Mouse (Mus musculus): ENCODE data around the gene Gm4756. TPM values are rescaled to one million over a fixed set of nuclear protein-coding genes. Genes with fewer than 3 reads are reported as not detected.
"Not testable (repeated sequence)": the region's sequence is repeated elsewhere in the genome, so short reads cannot be mapped to it uniquely, and the experiment has no call there.

Gm4756 gene
- total RNA-seq (2021) = not detected

- DNase-seq (ENCODE audit: extremely low spot score in 1 of 2, low spot score in 1 of 2) = no peak
Measured at GRCm38 (mm10) chr12:72649611-72650330, at the start of gene Gm4756. Gm4756 (minus strand) TSS chr12:72649661.

DNA sequence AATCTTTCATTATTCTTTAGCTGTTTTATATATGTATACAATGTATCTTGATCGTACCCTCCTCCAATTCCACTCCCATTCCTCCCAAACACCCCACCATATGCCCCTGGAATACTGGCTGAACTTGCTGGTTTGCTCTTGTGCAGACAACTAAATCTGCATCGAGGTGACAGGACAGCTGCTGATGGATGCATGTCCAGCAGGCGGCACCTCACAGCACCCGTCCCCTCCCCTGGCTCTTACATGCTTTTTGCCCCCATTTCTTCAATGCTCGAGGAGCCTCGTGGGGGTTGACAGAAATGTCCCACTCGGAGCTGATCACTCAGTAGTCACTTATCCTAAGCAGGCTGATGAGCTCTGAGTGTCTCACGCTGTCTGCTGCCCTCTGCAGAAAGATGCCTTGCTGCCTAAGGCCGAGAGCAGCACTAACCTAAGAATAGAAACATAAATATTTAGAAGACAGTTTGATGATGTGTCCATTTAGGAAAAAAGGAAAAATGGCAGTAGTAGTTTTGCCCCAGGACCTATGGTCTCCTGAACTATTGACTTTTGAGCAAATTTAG lies 45.5 kb upstream of the Gm4756 start:
- DNase-seq (ENCODE audit: extremely low spot score in 1 of 2, low spot score in 1 of 2) = no peak

DNA sequence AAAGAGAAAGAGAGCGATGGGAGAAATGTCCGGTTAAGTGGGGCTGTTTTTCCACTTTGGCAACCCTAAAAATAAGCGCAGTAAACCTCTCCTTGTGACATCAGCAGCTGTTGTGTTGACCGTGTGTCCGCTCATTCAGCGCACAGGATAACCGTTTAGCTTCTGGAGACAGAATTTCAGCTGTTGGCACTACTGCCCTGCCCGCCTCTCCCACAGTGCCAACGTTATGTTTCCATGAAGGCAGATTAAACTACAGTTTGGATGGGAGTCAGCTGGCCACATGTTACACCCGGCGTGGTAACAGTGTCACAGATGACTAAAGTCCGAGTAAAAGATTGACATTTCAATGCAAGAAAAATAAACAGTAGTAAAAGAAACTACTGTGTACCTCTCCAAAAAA lies 45.0 kb upstream of the Gm4756 start:
- no peak for DNase-seq (ENCODE audit: extremely low spot score in 1 of 2, low spot score in 1 of 2)

GRCm38 (mm10) chr12:72693895-72694294 lies 44.4 kb upstream of the Gm4756 start:
- DNase-seq (ENCODE audit: extremely low spot score in 1 of 2, low spot score in 1 of 2) = peak in 1 of 2 experiments; percentile 23

GRCm38 (mm10) chr12:72688281-72688680 lies 38.8 kb upstream of the Gm4756 start:
- DNase-seq (ENCODE audit: extremely low spot score in 1 of 2, low spot score in 1 of 2) = not testable (repeated sequence)

DNA sequence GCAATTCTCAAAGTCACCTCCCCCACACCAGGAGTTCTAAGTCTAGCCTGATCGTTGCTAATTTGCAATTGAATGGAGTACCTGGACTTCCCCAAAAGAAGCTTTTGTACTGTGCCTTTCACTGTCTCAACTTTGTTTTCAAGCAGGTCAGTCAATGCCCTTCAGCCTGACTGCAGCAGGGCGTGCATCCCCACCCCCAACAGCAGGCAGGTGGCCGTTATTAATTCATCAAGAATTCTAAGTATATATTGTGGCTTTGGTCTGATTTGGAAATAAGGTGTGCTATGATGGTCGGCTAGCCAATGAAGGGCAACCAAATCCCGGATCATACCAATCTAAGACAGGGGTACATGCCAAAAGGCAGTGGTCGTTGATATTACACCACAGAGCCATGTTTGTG lies 38.3 kb upstream of the Gm4756 start:
- not testable (repeated sequence) for DNase-seq (ENCODE audit: extremely low spot score in 1 of 2, low spot score in 1 of 2)

DNA sequence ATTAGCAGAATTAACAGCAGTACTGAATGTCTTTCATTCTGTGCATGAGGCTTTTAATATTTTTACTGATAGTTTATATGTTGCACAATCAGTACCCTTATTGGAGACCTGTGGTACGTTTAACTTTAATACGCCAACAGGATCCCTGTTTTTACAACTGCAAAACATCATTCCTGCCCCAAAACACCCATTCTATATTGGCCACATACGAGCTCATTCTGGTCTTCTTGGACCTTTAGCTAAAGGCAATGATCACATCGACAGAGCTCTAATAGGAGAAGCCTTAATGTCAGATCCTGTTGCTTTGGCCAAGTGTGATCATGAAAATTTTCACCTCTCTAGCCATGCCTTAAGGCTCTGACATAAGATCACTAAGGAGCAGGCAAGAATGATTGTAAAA lies 37.1 kb upstream of the Gm4756 start:
- DNase-seq (ENCODE audit: extremely low spot score in 1 of 2, low spot score in 1 of 2) = not testable (repeated sequence)

- DNase-seq (ENCODE audit: extremely low spot score in 1 of 2, low spot score in 1 of 2) = no peak
Measured at GRCm38 (mm10) chr12:72683612-72684011, 34.2 kb upstream of the Gm4756 start.

- no peak for DNase-seq (ENCODE audit: extremely low spot score in 1 of 2, low spot score in 1 of 2)
Measured at GRCm38 (mm10) chr12:72682511-72683282, 33.2 kb upstream of the Gm4756 start.

DNA sequence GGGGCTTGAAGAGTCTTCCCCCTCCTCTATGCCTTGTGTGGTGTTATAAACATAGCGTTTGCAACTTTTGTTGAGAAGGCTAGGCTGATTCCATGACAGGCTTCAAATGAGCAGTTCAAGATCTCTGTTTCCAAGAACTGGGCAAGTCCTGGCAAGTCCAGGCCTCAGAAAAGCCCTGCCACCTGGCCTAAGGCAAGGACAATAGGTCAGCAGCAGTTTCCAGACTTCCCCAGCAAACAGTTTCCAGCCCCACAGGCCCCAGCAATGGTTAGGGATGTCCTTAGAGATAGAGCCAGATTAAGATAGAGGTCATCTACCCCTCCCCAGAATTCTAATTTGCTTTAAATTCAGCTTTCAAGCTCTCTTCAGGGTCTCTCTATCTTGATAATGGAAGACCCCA lies 32.5 kb upstream of the Gm4756 start:
- no peak for DNase-seq (ENCODE audit: extremely low spot score in 1 of 2, low spot score in 1 of 2)

DNA sequence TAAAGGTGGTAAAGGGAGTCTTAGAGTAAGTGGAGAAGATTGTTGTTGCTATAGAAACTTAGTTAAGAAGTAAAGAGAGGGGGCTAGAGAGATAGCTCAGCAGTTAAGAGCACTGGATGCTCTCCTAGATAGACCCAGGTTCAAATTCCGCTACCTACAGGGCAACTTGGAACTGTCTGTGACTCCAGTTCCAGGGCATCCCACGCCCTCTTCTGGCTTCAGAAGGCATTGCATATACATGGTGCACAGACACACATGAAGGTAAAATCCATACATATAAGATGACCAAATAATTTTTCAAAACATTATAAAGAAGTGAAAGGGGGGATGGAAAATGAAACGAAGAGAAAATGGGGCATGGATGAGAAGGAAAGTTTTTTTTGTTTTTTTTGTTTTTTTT lies 30.2 kb upstream of the Gm4756 start:
- DNase-seq (ENCODE audit: extremely low spot score in 1 of 2, low spot score in 1 of 2) = no peak

DNA sequence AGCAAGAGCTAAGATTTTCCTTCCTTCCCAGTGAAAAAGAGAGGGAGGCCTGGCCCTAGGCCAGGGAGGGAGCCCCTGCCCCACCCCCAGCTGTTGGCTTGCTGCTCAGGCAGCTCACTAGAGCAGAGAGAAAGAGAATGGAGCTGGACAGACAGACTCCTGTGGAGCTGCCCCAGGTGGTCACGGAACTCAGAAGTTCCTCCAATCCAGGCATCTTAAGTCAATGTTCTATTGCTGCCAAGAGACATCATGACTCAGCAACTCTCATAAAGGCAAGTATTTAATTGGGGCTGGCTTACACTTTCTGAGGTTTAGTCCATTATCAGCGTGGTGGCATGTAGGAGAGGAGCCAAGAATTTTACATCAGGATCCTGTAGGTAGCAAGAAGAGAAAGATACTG lies 25.4 kb upstream of the Gm4756 start:
- no peak for DNase-seq (ENCODE audit: extremely low spot score in 1 of 2, low spot score in 1 of 2)

- no peak for DNase-seq (ENCODE audit: extremely low spot score in 1 of 2, low spot score in 1 of 2)
Measured at GRCm38 (mm10) chr12:72674079-72674797, 24.8 kb upstream of the Gm4756 start.

DNA sequence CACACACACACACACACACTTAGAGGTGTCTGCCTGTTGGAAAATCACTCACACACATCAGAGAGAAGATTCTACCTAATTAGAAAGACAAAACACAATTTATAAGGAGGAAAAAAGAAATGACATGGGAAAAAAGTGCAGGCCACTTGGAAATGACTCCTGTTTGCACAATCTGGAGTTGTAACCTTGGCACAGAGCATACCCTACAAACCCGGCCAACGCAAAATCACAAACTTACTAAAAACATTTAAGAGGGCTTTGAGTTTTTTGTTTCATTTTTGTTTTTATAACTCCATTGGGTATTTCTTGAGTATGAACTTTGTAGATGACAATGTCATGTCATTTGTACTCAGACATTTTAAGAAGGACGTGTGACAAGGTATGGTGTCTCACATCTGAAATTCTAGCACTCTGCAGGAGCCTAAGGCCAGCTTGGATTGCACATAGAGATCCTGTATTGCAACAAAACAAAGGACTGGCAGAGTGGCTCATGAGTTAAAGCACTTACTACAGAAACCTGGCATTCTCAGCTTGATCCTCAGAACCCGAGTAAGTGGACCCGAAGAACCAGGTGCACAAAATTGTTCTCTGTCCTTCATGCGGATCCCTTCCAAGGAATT lies 22.2 kb upstream of the Gm4756 start:
- no peak for DNase-seq (ENCODE audit: extremely low spot score in 1 of 2, low spot score in 1 of 2)

- DNase-seq (ENCODE audit: extremely low spot score in 1 of 2, low spot score in 1 of 2) = no peak
Measured at GRCm38 (mm10) chr12:72670921-72671320, 21.5 kb upstream of the Gm4756 start.

GRCm38 (mm10) chr12:72667868-72668469 lies 18.5 kb upstream of the Gm4756 start:
- DNase-seq (ENCODE audit: extremely low spot score in 1 of 2, low spot score in 1 of 2) = no peak

DNA sequence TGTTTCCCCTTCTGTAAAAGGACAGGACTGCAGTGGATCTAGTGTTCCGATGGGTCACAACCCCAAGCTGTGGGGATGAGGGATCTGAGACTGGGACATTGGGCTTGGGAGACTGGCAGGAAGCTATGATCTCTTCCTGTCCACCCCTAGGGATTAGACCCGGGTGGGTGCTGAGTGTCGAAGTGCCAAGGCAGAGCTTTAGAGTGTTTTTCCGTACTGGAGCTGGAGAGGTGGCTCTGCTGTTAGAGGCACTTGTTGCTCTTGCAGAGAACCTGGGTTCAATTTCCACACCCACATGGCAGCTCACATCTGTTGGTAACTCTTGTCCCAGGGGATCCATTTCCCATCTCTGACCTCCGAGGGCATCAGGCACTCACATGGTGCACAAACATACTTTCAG lies 16.6 kb upstream of the Gm4756 start:
- DNase-seq (ENCODE audit: extremely low spot score in 1 of 2, low spot score in 1 of 2) = no peak

DNA sequence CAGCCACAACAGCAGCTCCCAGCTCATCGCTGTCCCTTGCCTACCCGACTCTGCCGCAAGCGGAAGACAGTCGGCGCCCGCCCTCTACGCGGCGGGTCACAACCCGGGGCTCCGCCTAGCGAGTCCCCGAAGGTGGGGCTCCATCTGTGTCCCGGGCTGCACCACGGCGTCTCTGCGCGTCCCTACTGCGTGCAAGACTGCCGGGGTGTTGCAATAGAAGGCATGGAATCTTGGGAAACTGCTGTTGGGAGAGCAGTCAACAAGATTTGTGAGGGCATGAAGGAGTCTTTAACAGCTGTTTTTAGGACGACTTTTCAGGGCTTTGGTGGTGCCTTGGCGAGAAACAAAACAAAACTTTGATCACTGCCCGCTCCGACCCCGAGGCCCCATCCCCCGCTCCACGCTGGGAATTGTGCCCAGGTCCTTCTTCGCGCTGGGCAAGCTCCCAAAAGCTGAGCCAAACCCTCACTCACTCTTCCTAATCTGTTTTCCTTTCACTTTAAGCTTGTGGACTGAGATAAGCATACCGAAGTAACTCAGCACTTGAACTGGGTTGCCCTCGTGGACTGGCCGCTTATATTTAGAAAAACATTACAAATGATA lies 15.4 kb upstream of the Gm4756 start, which contains the start of gene Dhrs7:
Dhrs7 (minus strand) TSS at position 175 of the 603 bp plus-strand sequence.
- DNase-seq (ENCODE audit: extremely low spot score in 1 of 2, low spot score in 1 of 2) = peak; percentile 54 to 59

GRCm38 (mm10) chr12:72664020-72664734 lies 14.7 kb upstream of the Gm4756 start:
- DNase-seq (ENCODE audit: extremely low spot score in 1 of 2, low spot score in 1 of 2) = peak in 1 of 2 experiments; percentile 24

Data from layer of hippocampus, postnatal 25 days (tissue).